Mouse (Mus musculus): ENCODE results near the gene Grm1. TPM values are rescaled to one million over a fixed set of nuclear protein-coding genes. Genes with fewer than 3 reads are reported as not detected.

Grm1 gene
- polyA plus RNA-seq, 1 experiment from 2014 or later = not detected

GRCm38 (mm10) chr10:10785122-10785521 lies 297.0 kb downstream of the Grm1 start:
- H3K4me3 ChIP-seq (ENCODE audit: low read depth, low read length) = no peak overlapping the region
- 62% methylated on average over 3 of the region's 3 CpGs for WGBS (ENCODE audit: insufficient replicate concordance)
- H3K9ac ChIP-seq (ENCODE audit: low read depth, low read length) = no peak overlapping the region
- H3K27ac ChIP-seq (ENCODE audit: low read length) = no peak overlapping the region
- ATAC-seq (ENCODE audit: low read depth) = no peak
- H3K9me3 ChIP-seq (replicated peaks; ENCODE audit: control insufficient read depth, low read length) = no peaks in the 10 kb centered on the region
- no peak overlapping the region for H3K4me2 ChIP-seq (ENCODE audit: low read depth, low read length)
- no peaks in the 10 kb centered on the region for H3K4me1 ChIP-seq (ENCODE audit: control insufficient read depth, low read depth, low read length)
- no peaks in the 10 kb centered on the region for H3K27me3 ChIP-seq (ENCODE audit: control insufficient read depth, insufficient read depth, low read depth, low read length)
- H3K36me3 ChIP-seq (ENCODE audit: control insufficient read depth, insufficient read depth) = no peaks in the 10 kb centered on the region

GRCm38 (mm10) chr10:10774827-10775226 lies 307.3 kb downstream of the Grm1 start:
- Histone ChIP-seq H3K9ac (ENCODE audit: low read depth, low read length) (no peak overlapping the region), H3K27ac (ENCODE audit: low read length) (no peak overlapping the region), H3K4me3 (ENCODE audit: low read depth, low read length) (no peak overlapping the region), H3K27me3 (ENCODE audit: control insufficient read depth, insufficient read depth, low read depth, low read length) (no peaks in the 10 kb centered on the region), H3K36me3 (ENCODE audit: control insufficient read depth, insufficient read depth) (no peaks in the 10 kb centered on the region), H3K4me1 (ENCODE audit: control insufficient read depth, low read depth, low read length) (no peaks in the 10 kb centered on the region), H3K9me3 (replicated peaks; ENCODE audit: control insufficient read depth, low read length) (no peaks in the 10 kb centered on the region), H3K4me2 (ENCODE audit: low read depth, low read length) (no peak overlapping the region)
- no peak for ATAC-seq (ENCODE audit: low read depth)
- 60% methylated on average over 1 of the region's 1 CpGs for WGBS (ENCODE audit: insufficient replicate concordance)

DNA sequence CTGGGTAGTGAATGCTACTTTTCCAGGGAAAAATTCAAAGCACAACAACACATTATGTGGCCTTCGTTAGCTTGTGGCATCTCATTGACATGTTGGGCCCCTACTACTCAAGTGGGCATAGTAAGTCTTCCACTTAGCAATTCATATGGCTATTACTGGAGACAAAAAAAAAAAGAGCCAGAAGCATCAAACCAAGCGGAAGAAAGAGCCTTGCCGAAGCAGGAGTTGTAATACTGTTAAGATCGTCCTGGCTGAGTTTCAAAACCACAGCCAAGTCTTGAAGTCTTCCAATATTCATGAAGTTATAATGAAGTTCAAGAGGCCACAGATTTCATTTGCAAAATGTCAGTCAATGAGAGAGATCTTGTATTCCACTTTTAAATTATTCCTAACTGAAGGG lies 319.1 kb downstream of the Grm1 start:
- ATAC-seq (ENCODE audit: low read depth) = no peak
- H3K4me3 ChIP-seq (ENCODE audit: low read depth, low read length) = no peak overlapping the region
- WGBS (ENCODE audit: insufficient replicate concordance) = 66% methylated on average over 4 of the region's 4 CpGs
- H3K27me3 ChIP-seq (ENCODE audit: control insufficient read depth, insufficient read depth, low read depth, low read length) = no peaks in the 10 kb centered on the region
- H3K9me3 ChIP-seq (replicated peaks; ENCODE audit: control insufficient read depth, low read length) = no peaks in the 10 kb centered on the region
- H3K27ac ChIP-seq (ENCODE audit: low read length) = no peak overlapping the region
- no peaks in the 10 kb centered on the region for H3K4me1 ChIP-seq (ENCODE audit: control insufficient read depth, low read depth, low read length)
- H3K36me3 ChIP-seq (ENCODE audit: control insufficient read depth, insufficient read depth) = no peaks in the 10 kb centered on the region
- no peak overlapping the region for H3K9ac ChIP-seq (ENCODE audit: low read depth, low read length)
- no peak overlapping the region for H3K4me2 ChIP-seq (ENCODE audit: low read depth, low read length)

DNA sequence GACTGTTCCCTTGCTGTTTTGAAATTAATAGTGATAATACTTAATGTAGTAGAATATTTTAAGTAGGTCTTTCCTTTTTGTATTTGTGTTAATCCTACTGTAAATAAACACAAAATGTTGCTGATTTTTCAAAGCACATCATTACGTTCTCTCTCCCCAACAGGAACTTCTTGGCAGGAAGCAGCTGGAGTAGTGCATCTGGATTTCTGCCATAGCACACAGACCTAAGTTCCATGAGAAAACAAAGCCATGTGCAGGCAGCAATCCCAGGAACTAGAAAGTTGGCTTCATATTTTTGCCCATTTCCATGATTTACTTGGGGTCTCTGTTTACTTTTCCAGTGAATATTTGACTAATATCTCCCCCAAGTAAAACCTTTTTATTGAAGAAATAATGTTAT lies 320.9 kb downstream of the Grm1 start:
- no peak overlapping the region for H3K9ac ChIP-seq (ENCODE audit: low read depth, low read length)
- no peak overlapping the region for H3K4me2 ChIP-seq (ENCODE audit: low read depth, low read length)
- no peaks in the 10 kb centered on the region for H3K27me3 ChIP-seq (ENCODE audit: control insufficient read depth, insufficient read depth, low read depth, low read length)
- WGBS (ENCODE audit: insufficient replicate concordance) = 30% methylated on average over 1 of the region's 1 CpGs
- no peak overlapping the region for H3K27ac ChIP-seq (ENCODE audit: low read length)
- no peak for ATAC-seq (ENCODE audit: low read depth)
- H3K4me1 ChIP-seq (ENCODE audit: control insufficient read depth, low read depth, low read length) = no peaks in the 10 kb centered on the region
- H3K36me3 ChIP-seq (ENCODE audit: control insufficient read depth, insufficient read depth) = no peaks in the 10 kb centered on the region
- H3K9me3 ChIP-seq (replicated peaks; ENCODE audit: control insufficient read depth, low read length) = no peaks in the 10 kb centered on the region
- no peak overlapping the region for H3K4me3 ChIP-seq (ENCODE audit: low read depth, low read length)

- no peaks in the 10 kb centered on the region for H3K36me3 ChIP-seq (ENCODE audit: control insufficient read depth, insufficient read depth)
- H3K4me2 ChIP-seq (ENCODE audit: low read depth, low read length) = no peak overlapping the region
- no peak overlapping the region for H3K4me3 ChIP-seq (ENCODE audit: low read depth, low read length)
- H3K27ac ChIP-seq (ENCODE audit: low read length) = no peak overlapping the region
- no peak overlapping the region for H3K9ac ChIP-seq (ENCODE audit: low read depth, low read length)
- no peaks in the 10 kb centered on the region for H3K27me3 ChIP-seq (ENCODE audit: control insufficient read depth, insufficient read depth, low read depth, low read length)
- H3K9me3 ChIP-seq (replicated peaks; ENCODE audit: control insufficient read depth, low read length) = no peaks in the 10 kb centered on the region
- H3K4me1 ChIP-seq (ENCODE audit: control insufficient read depth, low read depth, low read length) = no peaks in the 10 kb centered on the region
- no peak for ATAC-seq (ENCODE audit: low read depth)
- 57% methylated on average over 2 of the region's 2 CpGs for WGBS (ENCODE audit: insufficient replicate concordance)
These were observed 321.4 kb downstream of the Grm1 start for GRCm38 (mm10) chr10:10760801-10761200.

DNA sequence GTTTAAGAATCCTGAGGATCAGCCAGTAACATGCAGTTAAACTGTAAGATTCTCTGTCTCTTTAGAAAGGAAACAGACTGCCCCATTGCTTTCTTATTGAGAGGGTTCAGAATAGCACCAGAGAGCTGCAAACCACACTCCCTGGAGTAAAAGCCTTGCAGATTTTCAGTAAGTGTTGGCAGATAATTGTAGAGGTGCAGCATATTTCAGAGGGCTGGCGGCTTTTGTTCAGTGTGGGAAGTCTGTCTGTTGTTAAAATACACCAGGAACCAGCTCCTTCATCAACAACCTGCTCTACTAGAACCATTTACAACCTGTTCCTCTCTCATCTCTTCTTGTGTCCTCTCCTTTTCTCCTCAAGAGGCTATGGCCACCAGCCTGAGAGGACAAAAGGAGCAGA lies 331.1 kb downstream of the Grm1 start:
- ATAC-seq (ENCODE audit: low read depth) = no peak
- 53% methylated on average over 1 of the region's 1 CpGs for WGBS (ENCODE audit: insufficient replicate concordance)

DNA sequence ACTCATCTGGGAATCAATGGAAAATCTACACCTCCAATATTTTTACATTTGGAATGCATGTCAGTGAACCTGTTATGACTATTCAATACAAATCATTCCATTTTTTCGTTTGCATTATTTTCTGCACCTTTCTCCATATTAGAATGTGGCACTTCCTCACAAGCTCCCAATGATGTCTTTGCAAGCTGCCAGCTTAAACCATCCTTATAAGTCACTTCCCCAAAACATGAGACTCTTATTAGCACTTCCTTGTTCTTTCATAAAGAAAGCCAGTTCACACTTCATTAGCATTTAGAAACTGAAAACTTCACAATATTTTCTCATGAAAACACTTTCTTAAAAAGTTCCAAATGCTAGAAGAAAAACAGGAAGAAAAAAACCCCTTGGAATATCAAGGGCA lies 338.1 kb downstream of the Grm1 start:
- Histone ChIP-seq H3K36me3 (ENCODE audit: control insufficient read depth, insufficient read depth) (no peaks in the 10 kb centered on the region), H3K4me2 (ENCODE audit: low read depth, low read length) (no peak overlapping the region), H3K4me3 (ENCODE audit: low read depth, low read length) (no peak overlapping the region), H3K4me1 (ENCODE audit: control insufficient read depth, low read depth, low read length) (no peaks in the 10 kb centered on the region), H3K9ac (ENCODE audit: low read depth, low read length) (no peak overlapping the region), H3K9me3 (replicated peaks; ENCODE audit: control insufficient read depth, low read length) (no peaks in the 10 kb centered on the region), H3K27ac (ENCODE audit: low read length) (no peak overlapping the region), H3K27me3 (ENCODE audit: control insufficient read depth, insufficient read depth, low read depth, low read length) (no peaks in the 10 kb centered on the region)
- no peak for ATAC-seq (ENCODE audit: low read depth)
- WGBS (ENCODE audit: insufficient replicate concordance) = 20% methylated on average over 1 of the region's 1 CpGs

More for the DNA sequence above, 331.1 kb downstream of the Grm1 start:
- H3K9ac ChIP-seq (ENCODE audit: low read depth, low read length) = no peak overlapping the region
- no peak overlapping the region for H3K4me3 ChIP-seq (ENCODE audit: low read depth, low read length)
- H3K9me3 ChIP-seq (replicated peaks; ENCODE audit: control insufficient read depth, low read length) = no peaks in the 10 kb centered on the region
- no peak overlapping the region for H3K27ac ChIP-seq (ENCODE audit: low read length)
- H3K4me2 ChIP-seq (ENCODE audit: low read depth, low read length) = no peak overlapping the region
- H3K27me3 ChIP-seq (ENCODE audit: control insufficient read depth, insufficient read depth, low read depth, low read length) = no peaks in the 10 kb centered on the region
- H3K4me1 ChIP-seq (ENCODE audit: control insufficient read depth, low read depth, low read length) = no peaks in the 10 kb centered on the region
- no peaks in the 10 kb centered on the region for H3K36me3 ChIP-seq (ENCODE audit: control insufficient read depth, insufficient read depth)

DNA sequence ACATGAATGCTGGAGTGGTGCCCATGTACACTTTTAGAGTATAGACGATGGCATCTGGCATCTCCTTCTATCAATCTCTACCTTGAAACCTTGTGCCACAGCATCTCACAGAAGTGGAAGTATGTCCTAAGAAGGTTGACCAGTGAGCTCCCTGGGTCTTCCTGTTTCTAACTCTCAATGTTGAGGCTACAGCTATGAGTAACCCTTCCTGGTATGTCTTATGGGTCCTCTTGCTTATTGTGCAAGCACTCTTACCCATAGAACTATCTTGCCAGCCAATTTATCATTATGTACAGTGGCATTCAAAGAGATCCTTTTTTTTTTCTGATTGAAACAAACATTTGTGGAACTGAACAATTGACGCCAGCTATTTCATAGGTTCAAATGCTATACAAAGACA lies 340.0 kb downstream of the Grm1 start:
- 57% methylated on average over 2 of the region's 2 CpGs for WGBS (ENCODE audit: insufficient replicate concordance)
- no peak overlapping the region for H3K9ac ChIP-seq (ENCODE audit: low read depth, low read length)
- H3K27ac ChIP-seq (ENCODE audit: low read length) = no peak overlapping the region
- no peak overlapping the region for H3K4me3 ChIP-seq (ENCODE audit: low read depth, low read length)
- no peak overlapping the region for H3K4me2 ChIP-seq (ENCODE audit: low read depth, low read length)
- H3K36me3 ChIP-seq (ENCODE audit: control insufficient read depth, insufficient read depth) = no peaks in the 10 kb centered on the region
- H3K9me3 ChIP-seq (replicated peaks; ENCODE audit: control insufficient read depth, low read length) = no peaks in the 10 kb centered on the region
- peak; percentile 35; the same call in 1 of the 2 replicates for ATAC-seq (ENCODE audit: low read depth)
- no peaks in the 10 kb centered on the region for H3K4me1 ChIP-seq (ENCODE audit: control insufficient read depth, low read depth, low read length)
- no peaks in the 10 kb centered on the region for H3K27me3 ChIP-seq (ENCODE audit: control insufficient read depth, insufficient read depth, low read depth, low read length)

GRCm38 (mm10) chr10:10741314-10741713 lies 340.8 kb downstream of the Grm1 start:
- WGBS (ENCODE audit: insufficient replicate concordance) = 68% methylated on average over 5 of the region's 5 CpGs
- no peak for ATAC-seq (ENCODE audit: low read depth)

More at GRCm38 (mm10) chr10:10741314-10741713, 340.8 kb downstream of the Grm1 start:
- Histone ChIP-seq H3K9ac (ENCODE audit: low read depth, low read length) (no peak overlapping the region), H3K27me3 (ENCODE audit: control insufficient read depth, insufficient read depth, low read depth, low read length) (no peaks in the 10 kb centered on the region), H3K9me3 (replicated peaks; ENCODE audit: control insufficient read depth, low read length) (no peaks in the 10 kb centered on the region), H3K4me2 (ENCODE audit: low read depth, low read length) (no peak overlapping the region), H3K36me3 (ENCODE audit: control insufficient read depth, insufficient read depth) (no peaks in the 10 kb centered on the region), H3K27ac (ENCODE audit: low read length) (no peak overlapping the region), H3K4me3 (ENCODE audit: low read depth, low read length) (no peak overlapping the region), H3K4me1 (ENCODE audit: control insufficient read depth, low read depth, low read length) (no peaks in the 10 kb centered on the region)

Measured in liver, embryonic 16.5 days (tissue).